Mouse (Mus musculus): ENCODE data around the gene Zfp598.

DNA sequence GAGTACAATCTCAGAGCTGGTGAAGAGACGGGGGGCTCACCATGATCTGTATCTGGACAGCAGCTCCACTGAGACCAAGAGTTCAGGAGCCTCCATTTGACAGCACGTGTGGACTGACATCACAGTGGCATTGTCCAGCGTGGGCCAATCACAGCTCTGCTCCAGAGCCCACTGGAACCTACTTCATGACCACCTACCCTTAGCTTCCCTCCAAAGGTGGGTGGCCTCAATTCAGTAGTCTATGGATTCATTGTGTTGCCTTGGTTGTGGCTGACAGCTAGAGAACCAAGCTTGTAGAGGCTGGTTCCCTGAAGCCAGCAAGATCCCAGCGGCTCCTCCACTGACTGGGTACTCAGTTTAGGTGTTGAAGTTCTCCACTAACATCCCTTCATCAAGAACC is 48.5 kb downstream of the Zfp598 start, which contains the start of the genes Rnf151 and Rps2:
- no peak for TF ChIP-seq GATA1 (IDR thresholded peaks at IDR 0.05; ENCODE audit: low read length)
- TF ChIP-seq TAL1 (IDR thresholded peaks at IDR 0.05; ENCODE audit: low read length): no peak

Data from erythroblast, embryonic 14.5 days (primary cell).